Mouse (Mus musculus) T-cell, adult 2 months (primary cell): ENCODE data around the gene Olfr126.

ENCODE experiments used
- DNase-seq: peaks from one replicate; pipeline ENCODE4 v3.0.0; 2022; ENCODE audit warnings: low spot score

Gene Olfr126

GRCm38 (mm10) chr17:37847183-37847582 lies at the start of gene Olfr126:
Olfr126 (plus strand) TSS chr17:37847483.
- DNase-seq = no peak

DNA sequence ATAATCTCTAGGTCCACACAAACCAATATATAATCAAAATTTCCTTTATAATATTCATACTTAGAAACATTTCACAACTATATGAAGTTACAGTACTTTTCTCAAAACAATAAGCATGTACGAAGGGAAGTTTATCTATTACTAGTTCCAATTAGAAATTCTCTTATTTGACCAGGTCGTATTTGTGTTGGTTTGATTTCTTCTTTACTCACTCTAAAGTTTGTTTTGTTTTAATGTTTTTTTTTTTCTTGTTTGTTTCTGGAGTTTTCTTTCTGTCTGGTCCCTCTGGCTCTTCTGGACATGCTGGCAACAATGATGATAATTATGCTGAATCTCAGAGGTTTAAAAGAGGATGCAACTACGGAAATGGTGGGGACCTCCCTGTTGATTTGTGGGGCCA lies 47.7 kb upstream of the Olfr126 start, which contains the start of gene Olfr124:
Gene Olfr124, plus strand, starts transcription at position 301 of the 400 bp plus-strand sequence.
- no peak for DNase-seq

DNA sequence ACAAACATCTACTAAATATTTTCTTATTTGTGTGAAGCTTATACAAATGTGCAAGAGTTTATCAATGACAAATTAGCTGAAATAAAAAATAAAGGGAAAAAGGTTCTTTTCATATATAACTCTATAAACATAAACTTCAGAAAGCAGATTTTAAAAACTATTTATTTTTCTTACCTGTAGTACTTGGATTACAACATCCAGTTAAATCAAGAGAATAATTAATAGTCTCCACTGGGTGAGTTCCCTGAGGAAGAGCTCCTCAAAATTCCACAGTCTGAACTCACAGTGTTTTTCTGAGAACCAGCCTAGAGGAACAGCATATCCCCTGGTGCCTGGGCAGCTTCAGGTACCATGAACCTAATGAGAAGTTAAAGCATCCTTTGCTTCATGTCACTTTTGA lies 14.6 kb upstream of the Olfr126 start, which contains the start of gene Olfr125:
Gene Olfr125, plus strand, starts transcription at position 301 of the 400 bp plus-strand sequence.
- DNase-seq = no peak

DNA sequence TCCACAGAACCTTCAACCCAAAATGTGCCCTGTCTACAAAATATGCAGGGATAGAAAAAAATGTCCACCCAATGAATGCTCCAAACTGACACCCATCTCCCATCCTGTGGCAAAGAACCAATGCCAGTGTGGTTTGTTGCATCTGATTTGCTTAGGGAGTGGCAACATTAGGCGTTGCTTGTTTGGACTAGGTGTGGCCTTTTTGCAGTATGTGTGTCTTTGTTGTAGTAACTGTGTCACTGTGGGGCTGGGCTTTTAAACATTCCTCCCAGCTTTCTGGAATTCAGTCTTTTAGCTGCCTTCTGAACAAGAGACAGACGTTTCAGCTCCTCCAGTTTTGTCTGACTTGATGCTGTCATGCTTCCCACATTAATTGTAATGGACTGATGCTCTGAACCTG lies 16.6 kb downstream of the Olfr126 start:
- DNase-seq = no peak

GRCm38 (mm10) chr17:37869676-37870205 lies 22.5 kb downstream of the Olfr126 start:
- DNase-seq = no peak

GRCm38 (mm10) chr17:37873830-37874229 lies 26.5 kb downstream of the Olfr126 start:
- DNase-seq = no peak

DNA sequence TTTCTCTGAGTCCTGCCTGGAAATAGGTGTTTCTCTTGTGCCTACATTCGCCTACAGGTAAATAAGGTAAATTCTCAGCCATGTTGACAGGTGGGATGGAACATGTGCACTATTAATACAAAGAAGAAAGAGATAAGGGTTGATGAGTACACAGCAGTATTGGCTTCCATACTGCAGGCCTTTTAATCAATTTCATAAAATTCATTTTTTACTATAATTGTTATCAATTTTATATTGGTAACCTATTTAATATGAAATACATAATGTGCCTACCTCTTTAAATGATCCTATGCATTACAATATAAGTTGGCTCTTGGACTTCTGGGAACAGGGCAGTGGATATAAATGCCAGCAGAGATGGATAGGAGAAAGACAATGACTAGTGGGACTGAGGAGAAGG lies 52.9 kb downstream of the Olfr126 start, which contains the start of gene Olfr127:
Gene Olfr127, plus strand, starts transcription at position 301 of the 400 bp plus-strand sequence.
- no peak for DNase-seq
